Mouse (Mus musculus) kidney, adult 2 months (tissue): ENCODE data around the gene Crip1. TPM values are rescaled to one million over a fixed set of nuclear protein-coding genes. Genes with fewer than 3 reads are reported as not detected.
A peak's percentile ranks its signal among the peaks of the same experiment; 100 is the strongest.

Source experiments
- DNase-seq: peaks from one replicate; pipeline ENCODE4 v3.0.0; 2021
- H3K27ac ChIP-seq: fragments of 200-500 bp; 2 replicates; pipeline ENCODE4 v1.5.1; 2012; ENCODE audit warnings: low read depth, low read length, control low read depth, inconsistent platforms; ENCODE audit not compliant: insufficient read depth
- H3K27me3 ChIP-seq: fragments of 200-500 bp; replicated peaks from 2 replicates; pipeline ENCODE4 v1.6.1; 2012; ENCODE audit warnings: mild to moderate bottlenecking, moderate library complexity, low read length, inconsistent platforms; ENCODE audit not compliant: control insufficient read depth, insufficient read depth
- H3K36me3 ChIP-seq: fragments of 200-500 bp; 2 replicates; pipeline ENCODE4 v1.6.1; 2012; ENCODE audit warnings: mild to moderate bottlenecking, moderate library complexity, low read length, inconsistent platforms; ENCODE audit not compliant: control insufficient read depth, insufficient read depth
- H3K4me1 ChIP-seq: fragments of 200-500 bp; 2 replicates; pipeline ENCODE4 v1.6.1; 2011; ENCODE audit warnings: low read length; ENCODE audit not compliant: control insufficient read depth, insufficient read depth
- H3K4me3 ChIP-seq: fragments of 200-500 bp; 2 replicates; pipeline ENCODE4 v1.5.1; 2011; ENCODE audit warnings: mild to moderate bottlenecking, low read depth, low read length, control low read depth; ENCODE audit not compliant: insufficient read depth
- CTCF ChIP-seq: fragments of 200-500 bp; conservative IDR thresholded peaks from 2 replicates; pipeline ENCODE4 v1.5.1; 2011; ENCODE audit warnings: low read depth, mild to moderate bottlenecking, control low read depth, low read length, moderate library complexity, mixed read lengths; ENCODE audit not compliant: insufficient read depth, insufficient read length
- POLR2A ChIP-seq: fragments of 200-500 bp; IDR thresholded peaks from one replicate; pipeline ENCODE4 v1.6.1; 2011; ENCODE audit warnings: low read depth, low read length, control low read depth
- WGBS: fragments of 180-500 bp; shearing (Covaris S2); methylation state at CpG from one replicate; pipeline ENCODE4 v1.1.7; 2018; 5-methylcytosine and 5-hydroxymethylcytosine counted together
- polyA plus RNA-seq: library from polyadenylated mRNA; depleted of rRNA; stranded (reverse); fragments of >200 nt; gene quantifications from 2 replicates; pipeline ENCODE4 v1.2.3, GENCODE M21; 2012

The Crip1 gene
- polyA plus RNA-seq, 1 experiment, result 229 TPM

GRCm38 (mm10) chr12:113101251-113101960 lies 44.7 kb upstream of the Crip1 start:
- Histone ChIP-seq H3K27me3 (no peaks in the 10 kb centered on the region), H3K27ac (no peak overlapping the region), H3K4me3 (no peak overlapping the region), H3K4me1 (0 out of 2 replicates have a peak, but pooled peaks cover 11% of the 10 kb centered on the region), H3K36me3 (no peaks in the 10 kb centered on the region)
- 74% methylated on average over 9 of the region's 9 CpGs for WGBS
- DNase-seq, result no peak
- no peak for TF ChIP-seq POLR2A
- no peak for TF ChIP-seq CTCF

- no peaks in the 10 kb centered on the region for H3K36me3 ChIP-seq
- WGBS, result 57% methylated on average over 6 of the region's 6 CpGs
- DNase-seq, result peak; percentile 62
- H3K27ac ChIP-seq, result no peak overlapping the region
- TF ChIP-seq POLR2A (no peak), CTCF (peak; percentile 64)
- no peak overlapping the region for H3K4me3 ChIP-seq
- H3K4me1 ChIP-seq, result 0 out of 2 replicates have a peak, but pooled peaks cover 11% of the 10 kb centered on the region
- H3K27me3 ChIP-seq, result no peaks in the 10 kb centered on the region
These were observed 43.7 kb upstream of the Crip1 start for GRCm38 (mm10) chr12:113102461-113102860.

DNA sequence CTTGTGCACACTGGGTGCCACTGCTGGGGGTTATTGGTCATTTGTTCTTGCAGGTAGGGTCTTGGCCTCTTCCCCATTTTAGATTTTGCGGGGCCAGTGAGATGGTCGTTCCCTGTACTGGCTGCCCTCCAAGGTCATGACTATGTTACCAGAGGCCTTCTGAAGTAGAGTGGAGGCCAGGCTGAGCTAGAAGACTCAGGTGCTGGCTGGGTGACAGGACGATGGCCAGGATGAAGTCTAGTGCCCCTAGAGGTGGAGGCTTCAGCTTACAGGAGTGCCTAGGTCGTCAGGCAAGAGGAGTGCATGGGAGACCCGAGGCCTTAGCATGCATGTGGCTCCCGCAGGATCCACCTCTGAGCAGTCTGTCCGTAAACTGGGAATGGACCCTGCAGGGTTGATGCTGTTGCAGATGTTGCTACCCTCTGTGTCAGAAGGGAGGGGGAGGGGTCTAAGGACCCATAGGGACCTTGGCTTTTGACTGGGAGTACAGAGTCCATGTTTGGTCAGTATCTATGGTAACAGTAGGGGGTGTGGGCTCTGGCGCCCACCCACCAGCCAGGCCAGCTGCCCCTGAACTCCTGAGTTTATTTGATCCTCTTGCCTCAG lies 42.2 kb upstream of the Crip1 start:
- H3K36me3 ChIP-seq, result no peaks in the 10 kb centered on the region
- H3K27ac ChIP-seq, result no peak overlapping the region
- H3K4me3 ChIP-seq, result no peak overlapping the region
- H3K27me3 ChIP-seq, result no peaks in the 10 kb centered on the region
- 0 out of 2 replicates have a peak, but pooled peaks cover 7% of the 10 kb centered on the region for H3K4me1 ChIP-seq
- TF ChIP-seq POLR2A (no peak), CTCF (peak; percentile 53)
- 70% methylated on average over 8 of the region's 8 CpGs for WGBS
- peak; percentile 52 for DNase-seq

DNA sequence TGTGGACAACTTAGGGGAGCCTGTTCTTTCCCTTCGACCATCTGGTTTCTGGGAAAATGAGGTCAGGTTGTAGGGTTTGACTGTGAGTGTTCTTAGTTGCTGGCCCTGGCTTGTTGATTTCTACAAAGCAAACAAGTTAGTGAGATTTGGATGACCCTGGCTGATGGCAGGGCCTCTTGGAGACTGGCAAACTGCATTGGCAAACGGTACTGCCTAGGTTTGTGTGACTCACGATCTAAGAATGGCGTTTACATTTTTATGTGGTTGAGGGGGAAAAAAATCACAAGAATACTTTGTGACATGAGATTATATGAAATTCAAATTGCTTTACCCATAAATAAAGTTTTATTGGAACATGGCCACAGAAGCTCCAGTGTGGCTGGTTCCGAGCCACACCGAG lies 39.7 kb upstream of the Crip1 start:
- WGBS, result 70% methylated on average over 6 of the region's 6 CpGs
- no peak overlapping the region for H3K27ac ChIP-seq
- H3K27me3 ChIP-seq, result no peaks in the 10 kb centered on the region
- no peak overlapping the region for H3K4me3 ChIP-seq
- no peaks in the 10 kb centered on the region for H3K4me1 ChIP-seq
- no peaks in the 10 kb centered on the region for H3K36me3 ChIP-seq
- no peak for TF ChIP-seq POLR2A
- no peak for TF ChIP-seq CTCF
- no peak for DNase-seq

- 68% methylated on average over 4 of the region's 4 CpGs for WGBS
- no peak for DNase-seq
- H3K4me3 ChIP-seq, result no peak overlapping the region
- no peaks in the 10 kb centered on the region for H3K4me1 ChIP-seq
- H3K36me3 ChIP-seq, result no peaks in the 10 kb centered on the region
- H3K27me3 ChIP-seq, result no peaks in the 10 kb centered on the region
- TF ChIP-seq POLR2A (no peak), CTCF (no peak)
- H3K27ac ChIP-seq, result no peak overlapping the region
These were observed 38.5 kb upstream of the Crip1 start for GRCm38 (mm10) chr12:113107431-113108124.

- DNase-seq, result no peak
- Histone ChIP-seq H3K4me1 (no peaks in the 10 kb centered on the region), H3K27ac (no peak overlapping the region), H3K4me3 (no peak overlapping the region), H3K27me3 (no peaks in the 10 kb centered on the region), H3K36me3 (no peaks in the 10 kb centered on the region)
- TF ChIP-seq CTCF (no peak), POLR2A (no peak)
- 81% methylated on average over 17 of the region's 17 CpGs for WGBS
These were observed 37.4 kb upstream of the Crip1 start for GRCm38 (mm10) chr12:113108528-113109283.
